Mouse (Mus musculus) intestine, embryonic 15.5 days (tissue): ENCODE data around the gene Ldb2. TPM values are rescaled to one million over a fixed set of nuclear protein-coding genes. Genes with fewer than 3 reads are reported as not detected.

ENCODE experiments used
- ATAC-seq: fragments of 200-750 bp; cut with Nextera tagmentation; 2 replicates; pipeline ENCODE4 v1.8.0; 2017; ENCODE audit warnings: moderate TSS enrichment, moderate library complexity
- H3K27ac ChIP-seq: fragments of 300-500 bp; sonication (generic); 2 replicates; pipeline ENCODE4 v1.5.1; 2015; ENCODE audit warnings: mild to moderate bottlenecking, inconsistent platforms
- H3K27me3 ChIP-seq: fragments of 300-500 bp; sonication (generic); replicated peaks from 2 replicates; pipeline ENCODE4 v1.6.1; 2015; ENCODE audit warnings: inconsistent platforms
- H3K36me3 ChIP-seq: fragments of 300-500 bp; sonication (generic); 2 replicates; pipeline ENCODE4 v1.6.1; 2015; ENCODE audit warnings: inconsistent platforms
- H3K4me1 ChIP-seq: fragments of 300-500 bp; sonication (generic); replicated peaks from 2 replicates; pipeline ENCODE4 v1.6.1; 2015; ENCODE audit warnings: inconsistent platforms
- H3K4me2 ChIP-seq: fragments of 300-500 bp; sonication (generic); replicated peaks from 2 replicates; pipeline ENCODE4 v1.6.1; 2015; ENCODE audit warnings: mild to moderate bottlenecking, inconsistent platforms
- H3K4me3 ChIP-seq: fragments of 300-500 bp; sonication (generic); replicated peaks from 2 replicates; pipeline ENCODE4 v1.5.1; 2015; ENCODE audit warnings: inconsistent platforms
- H3K9ac ChIP-seq: fragments of 300-500 bp; sonication (generic); 2 replicates; pipeline ENCODE4 v1.6.1; 2015; ENCODE audit warnings: inconsistent platforms
- H3K9me3 ChIP-seq: fragments of 300-500 bp; sonication (generic); 2 replicates; pipeline ENCODE4 v1.6.1; 2016; ENCODE audit warnings: inconsistent platforms
- WGBS: fragments of 180-500 bp; shearing (Covaris S2); methylation state at CpG from one replicate; pipeline ENCODE4 v1.1.7; 2015; 5-methylcytosine and 5-hydroxymethylcytosine counted together
- polyA plus RNA-seq: library from polyadenylated mRNA; unstranded; fragments of >200 nt; fragmentation: Nextera tagmentation; extraction: Ambion mirVana; gene quantifications from 2 replicates; pipeline ENCODE4 v1.2.1, GENCODE M21; 2015

Ldb2 gene
- polyA plus RNA-seq, 1 experiment from 2014 or later = 39.0 TPM

- peak; percentile 90 for ATAC-seq
These were observed 89.2 kb downstream of the Ldb2 start for GRCm38 (mm10) chr5:44710132-44710871.

GRCm38 (mm10) chr5:44709276-44709675 lies 90.2 kb downstream of the Ldb2 start:
- no peak overlapping the region for H3K27ac ChIP-seq
- no peak overlapping the region for H3K4me3 ChIP-seq
- H3K9ac ChIP-seq = no peak overlapping the region
- H3K36me3 ChIP-seq = no peaks in the 10 kb centered on the region
- whole genome bisulfite sequencing = 79% methylated on average over 2 of the region's 2 CpGs
- no peak overlapping the region for H3K4me2 ChIP-seq
- no peak for ATAC-seq
- H3K27me3 ChIP-seq = no peaks in the 10 kb centered on the region
- no peaks in the 10 kb centered on the region for H3K9me3 ChIP-seq
- peaks cover 20% of the 10 kb centered on the region for H3K4me1 ChIP-seq

More at GRCm38 (mm10) chr5:44710132-44710871, 89.2 kb downstream of the Ldb2 start:
- peaks cover 20% of the 10 kb centered on the region for H3K4me1 ChIP-seq
- H3K9me3 ChIP-seq = no peaks in the 10 kb centered on the region
- no peak overlapping the region for H3K9ac ChIP-seq
- 45% methylated on average over 4 of the region's 4 CpGs for WGBS
- no peak overlapping the region for H3K4me3 ChIP-seq
- H3K36me3 ChIP-seq = no peaks in the 10 kb centered on the region
- H3K4me2 ChIP-seq = no peak overlapping the region
- H3K27me3 ChIP-seq = no peaks in the 10 kb centered on the region
- 0 out of 2 replicates have a peak overlapping the region, but pooled peaks have one; percentile 10 for H3K27ac ChIP-seq

DNA sequence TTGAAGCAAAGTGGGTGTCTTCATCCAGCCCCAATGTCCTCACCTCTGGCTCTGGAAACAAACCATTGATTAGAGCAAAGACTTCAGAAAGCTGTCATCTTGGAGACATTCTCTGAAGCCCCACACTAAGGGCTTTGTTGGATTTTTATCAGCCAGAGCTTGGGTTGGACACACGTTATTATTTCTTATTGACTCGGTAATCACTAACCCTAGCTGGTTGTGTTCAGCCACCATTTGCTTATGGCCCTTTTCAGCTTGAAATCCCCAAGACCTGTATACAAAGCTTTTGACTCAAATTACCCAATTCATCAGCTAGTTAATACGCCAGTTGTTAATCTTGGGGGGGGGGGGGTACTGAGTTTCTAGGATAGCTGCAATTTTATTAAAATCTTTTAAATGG lies 91.5 kb downstream of the Ldb2 start:
- H3K4me2 ChIP-seq = no peak overlapping the region
- H3K27me3 ChIP-seq = no peaks in the 10 kb centered on the region
- ATAC-seq = no peak
- no peak overlapping the region for H3K9ac ChIP-seq
- H3K36me3 ChIP-seq = no peaks in the 10 kb centered on the region
- H3K27ac ChIP-seq = peak overlapping the region; percentile 29; the same call in 1 of the 2 replicates
- H3K4me1 ChIP-seq = peaks cover 15% of the 10 kb centered on the region; the same call in 1 of the 2 replicates
- H3K4me3 ChIP-seq = no peak overlapping the region
- no peaks in the 10 kb centered on the region for H3K9me3 ChIP-seq
- WGBS = 74% methylated on average over 3 of the region's 3 CpGs

GRCm38 (mm10) chr5:44706997-44707698 lies 92.3 kb downstream of the Ldb2 start:
- H3K36me3 ChIP-seq = no peaks in the 10 kb centered on the region
- whole genome bisulfite sequencing = 35% methylated on average over 6 of the region's 6 CpGs
- no peak overlapping the region for H3K4me3 ChIP-seq
- no peaks in the 10 kb centered on the region for H3K9me3 ChIP-seq
- H3K27me3 ChIP-seq = no peaks in the 10 kb centered on the region
- ATAC-seq = peak; percentile 71
- peak overlapping the region; percentile 19; the same call in 1 of the 2 replicates for H3K4me2 ChIP-seq
- H3K27ac ChIP-seq = peak overlapping the region; percentile 29; the same call in 1 of the 2 replicates
- peaks cover 15% of the 10 kb centered on the region; the same call in 1 of the 2 replicates for H3K4me1 ChIP-seq
- no peak overlapping the region for H3K9ac ChIP-seq

- no peaks in the 10 kb centered on the region for H3K9me3 ChIP-seq
- H3K27me3 ChIP-seq = no peaks in the 10 kb centered on the region
- no peak overlapping the region for H3K27ac ChIP-seq
- no peak overlapping the region for H3K9ac ChIP-seq
- no peak for ATAC-seq
- H3K4me2 ChIP-seq = no peak overlapping the region
- no peaks in the 10 kb centered on the region for H3K36me3 ChIP-seq
- no peak overlapping the region for H3K4me3 ChIP-seq
- whole genome bisulfite sequencing = 83% methylated on average over 3 of the region's 3 CpGs
- H3K4me1 ChIP-seq = no peaks in the 10 kb centered on the region
These were observed 101.5 kb downstream of the Ldb2 start for GRCm38 (mm10) chr5:44697993-44698392.

DNA sequence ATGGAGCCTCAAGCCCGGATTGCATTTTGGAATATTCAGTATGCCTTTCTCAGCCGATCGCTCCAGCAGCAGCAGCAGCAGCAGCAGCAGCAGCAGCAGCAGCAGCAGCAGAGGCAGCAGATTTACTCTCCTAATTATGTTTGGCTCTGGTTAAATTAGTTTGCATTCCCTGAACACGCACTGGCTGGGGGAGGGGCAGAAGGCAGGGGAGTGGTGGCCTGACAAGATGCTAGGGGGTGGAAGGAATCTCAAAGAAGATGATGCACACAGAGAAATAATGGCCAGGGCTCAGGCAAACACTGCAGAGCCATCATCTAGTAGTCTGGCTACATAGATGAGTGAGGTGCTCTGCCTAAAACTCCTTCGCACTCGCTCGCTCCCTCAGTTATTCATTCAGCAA lies 102.9 kb downstream of the Ldb2 start:
- 69% methylated on average over 7 of the region's 7 CpGs for WGBS
- no peak overlapping the region for H3K4me3 ChIP-seq
- H3K27me3 ChIP-seq = no peaks in the 10 kb centered on the region
- no peaks in the 10 kb centered on the region for H3K9me3 ChIP-seq
- no peak overlapping the region for H3K9ac ChIP-seq
- no peaks in the 10 kb centered on the region for H3K36me3 ChIP-seq
- no peaks in the 10 kb centered on the region for H3K4me1 ChIP-seq
- no peak overlapping the region for H3K27ac ChIP-seq
- ATAC-seq = no peak
- H3K4me2 ChIP-seq = no peak overlapping the region

DNA sequence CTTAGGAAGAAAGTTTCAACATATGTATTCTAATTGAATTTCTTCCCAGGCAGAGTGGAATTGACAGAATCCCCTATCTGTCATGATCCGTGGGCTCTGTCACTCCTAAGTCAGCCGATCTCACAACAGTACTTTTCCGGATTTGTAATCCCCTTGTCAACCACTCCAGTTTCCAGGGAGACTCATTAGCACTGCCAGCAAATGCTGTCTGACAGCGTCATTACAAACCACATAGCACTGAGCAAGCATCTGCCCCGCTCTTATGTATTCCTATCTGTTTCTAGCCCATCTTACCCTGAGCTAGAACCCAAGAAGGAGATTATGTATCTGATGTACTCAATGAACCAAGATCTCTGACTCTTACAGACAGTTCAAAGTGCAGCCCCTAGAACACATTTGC lies 105.8 kb downstream of the Ldb2 start:
- H3K9me3 ChIP-seq = no peaks in the 10 kb centered on the region
- WGBS = 66% methylated on average over 5 of the region's 5 CpGs
- H3K4me1 ChIP-seq = no peaks in the 10 kb centered on the region; the same call in 1 of the 2 replicates
- ATAC-seq = no peak
- H3K36me3 ChIP-seq = no peaks in the 10 kb centered on the region
- no peak overlapping the region for H3K4me2 ChIP-seq
- no peak overlapping the region for H3K27ac ChIP-seq
- no peak overlapping the region for H3K4me3 ChIP-seq
- no peaks in the 10 kb centered on the region for H3K27me3 ChIP-seq
- H3K9ac ChIP-seq = no peak overlapping the region

GRCm38 (mm10) chr5:44686344-44686743 lies 113.1 kb downstream of the Ldb2 start:
- no peak overlapping the region for H3K9ac ChIP-seq
- H3K9me3 ChIP-seq = no peaks in the 10 kb centered on the region
- 36% methylated on average over 6 of the region's 6 CpGs for WGBS
- no peak overlapping the region for H3K27ac ChIP-seq
- H3K4me2 ChIP-seq = no peak overlapping the region
- H3K36me3 ChIP-seq = no peaks in the 10 kb centered on the region
- H3K27me3 ChIP-seq = no peaks in the 10 kb centered on the region
- no peak overlapping the region for H3K4me3 ChIP-seq
- H3K4me1 ChIP-seq = no peaks in the 10 kb centered on the region; the same call in none of the 2 replicates
- ATAC-seq = peak; percentile 72

DNA sequence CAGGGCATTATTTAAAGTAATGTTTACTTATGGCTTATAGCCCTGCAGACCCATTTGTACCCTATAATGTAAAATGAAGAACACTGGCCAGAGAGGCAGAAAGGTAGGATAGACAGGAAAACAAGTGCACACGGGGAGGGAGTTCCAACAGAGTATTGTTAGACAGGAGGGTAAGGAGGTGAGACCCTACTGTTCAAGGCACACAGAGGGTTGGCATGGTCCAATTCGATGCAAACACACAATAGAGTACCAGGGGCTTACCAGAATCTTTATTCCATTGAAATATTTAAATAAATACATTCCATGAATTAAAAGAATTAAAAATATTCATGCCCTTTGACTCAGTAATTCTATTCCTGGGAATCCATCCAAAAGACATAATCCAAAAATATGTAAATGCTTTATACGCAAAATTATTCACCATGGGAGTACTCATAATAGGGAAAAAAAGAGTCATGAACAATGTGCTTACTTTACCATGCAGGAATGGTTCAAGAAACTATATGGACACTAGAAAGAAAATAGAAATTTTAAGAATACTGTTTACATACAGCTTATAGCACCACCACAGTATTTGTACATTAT lies 118.3 kb downstream of the Ldb2 start:
- no peaks in the 10 kb centered on the region for H3K27me3 ChIP-seq
- H3K27ac ChIP-seq = no peak overlapping the region
- ATAC-seq = no peak
- WGBS = 68% methylated on average over 3 of the region's 3 CpGs
- no peaks in the 10 kb centered on the region for H3K36me3 ChIP-seq
- no peak overlapping the region for H3K9ac ChIP-seq
- H3K4me2 ChIP-seq = no peak overlapping the region
- 0 out of 2 replicates have a peak, but pooled peaks cover 2% of the 10 kb centered on the region for H3K4me1 ChIP-seq
- no peaks in the 10 kb centered on the region for H3K9me3 ChIP-seq
- H3K4me3 ChIP-seq = no peak overlapping the region

- WGBS = 47% methylated on average over 5 of the region's 5 CpGs
- no peaks in the 10 kb centered on the region for H3K9me3 ChIP-seq
- H3K4me2 ChIP-seq = no peak overlapping the region
- no peaks in the 10 kb centered on the region for H3K27me3 ChIP-seq
- H3K4me3 ChIP-seq = no peak overlapping the region
- no peak overlapping the region for H3K9ac ChIP-seq
- no peak overlapping the region for H3K27ac ChIP-seq
- H3K36me3 ChIP-seq = no peaks in the 10 kb centered on the region
- ATAC-seq = no peak
- H3K4me1 ChIP-seq = 0 out of 2 replicates have a peak, but pooled peaks cover 2% of the 10 kb centered on the region
These were observed 121.7 kb downstream of the Ldb2 start for GRCm38 (mm10) chr5:44677814-44678213.

DNA sequence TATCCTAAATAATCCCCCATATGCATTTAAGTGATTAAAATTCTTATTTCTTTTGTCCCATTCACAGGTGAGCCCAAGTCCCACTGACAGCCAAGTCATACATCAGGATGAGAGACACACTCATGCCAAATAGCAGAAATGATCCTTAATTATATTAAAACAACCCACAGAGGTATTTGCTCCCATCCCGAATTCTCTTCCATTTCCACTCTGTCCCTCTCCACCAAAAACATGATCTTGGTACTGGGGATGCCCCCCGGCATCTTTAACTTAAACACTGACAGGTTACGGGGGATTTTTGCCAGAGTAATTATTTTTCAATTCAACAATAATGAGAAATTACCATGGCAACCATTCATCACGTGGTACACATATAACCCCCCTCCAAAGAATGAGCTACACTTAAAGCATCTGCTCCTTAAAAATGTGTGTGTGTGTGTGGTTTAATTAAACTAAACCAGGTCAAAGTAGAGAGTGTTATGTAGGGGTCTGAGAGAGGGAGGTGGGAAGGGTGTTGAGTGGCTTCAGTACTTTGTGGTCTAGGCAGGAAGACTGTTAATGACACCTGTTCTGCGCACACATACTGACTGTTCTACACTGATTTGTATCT lies 123.2 kb downstream of the Ldb2 start:
- Histone ChIP-seq H3K27ac (no peak overlapping the region), H3K36me3 (no peaks in the 10 kb centered on the region), H3K27me3 (no peaks in the 10 kb centered on the region), H3K4me2 (no peak overlapping the region), H3K4me1 (0 out of 2 replicates have a peak, but pooled peaks cover 2% of the 10 kb centered on the region), H3K4me3 (no peak overlapping the region), H3K9ac (no peak overlapping the region), H3K9me3 (no peaks in the 10 kb centered on the region)
- no peak for ATAC-seq
- WGBS = 94% methylated on average over 5 of the region's 5 CpGs

DNA sequence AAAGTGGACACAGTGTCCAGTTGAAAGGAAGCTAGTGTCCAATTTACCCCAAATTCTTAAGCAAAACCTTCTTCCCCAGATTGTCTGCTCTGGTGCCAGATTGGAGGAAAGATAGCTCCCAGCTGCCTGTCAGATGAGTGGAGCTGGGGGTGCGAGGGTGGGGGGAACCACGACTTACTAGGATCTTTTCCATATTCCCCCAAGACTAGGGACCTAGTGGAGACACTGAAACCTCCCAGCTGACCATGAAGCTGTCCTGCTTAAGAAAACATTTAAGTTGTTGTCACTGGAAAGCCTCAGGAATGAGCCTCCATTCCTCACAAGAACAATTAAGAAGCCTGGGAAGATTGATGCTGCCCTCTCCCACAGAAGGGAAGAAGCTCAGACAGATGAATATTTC lies 129.1 kb downstream of the Ldb2 start:
- H3K9ac ChIP-seq = no peak overlapping the region
- H3K9me3 ChIP-seq = no peaks in the 10 kb centered on the region
- WGBS = 26% methylated on average over 2 of the region's 2 CpGs
- no peaks in the 10 kb centered on the region for H3K27me3 ChIP-seq
- H3K27ac ChIP-seq = peak overlapping the region; percentile 75
- peak; percentile 85 for ATAC-seq
- H3K4me1 ChIP-seq = peaks cover 2% of the 10 kb centered on the region; the same call in 1 of the 2 replicates
- no peak overlapping the region for H3K4me2 ChIP-seq
- no peak overlapping the region for H3K4me3 ChIP-seq
- H3K36me3 ChIP-seq = no peaks in the 10 kb centered on the region
